Mouse (Mus musculus): ENCODE measurements around the gene Dgkb.
A peak's percentile ranks its signal among the peaks of the same experiment; 100 is the strongest.

Gene Dgkb

GRCm38 (mm10) chr12:38374159-38374558 is 556.6 kb downstream of the Dgkb start:
- DNase-seq (ENCODE audit: low spot score), result no peak

GRCm38 (mm10) chr12:38385942-38386341 is 568.4 kb downstream of the Dgkb start:
- no peak for DNase-seq (ENCODE audit: low spot score)

- no peak for DNase-seq (ENCODE audit: low spot score)
Observed at GRCm38 (mm10) chr12:38386991-38387390, 569.5 kb downstream of the Dgkb start.

- DNase-seq (ENCODE audit: low spot score), result no peak
Observed at GRCm38 (mm10) chr12:38387654-38388053, 570.1 kb downstream of the Dgkb start.

GRCm38 (mm10) chr12:38388243-38388642 is 570.7 kb downstream of the Dgkb start:
- no peak for DNase-seq (ENCODE audit: low spot score)

- DNase-seq (ENCODE audit: low spot score), result no peak
Observed at GRCm38 (mm10) chr12:38397754-38398312, 580.3 kb downstream of the Dgkb start.

- no peak for DNase-seq (ENCODE audit: low spot score)
Observed at GRCm38 (mm10) chr12:38400089-38400488, 582.6 kb downstream of the Dgkb start.

- DNase-seq (ENCODE audit: low spot score), result no peak
Observed at GRCm38 (mm10) chr12:38435364-38436130, 618.0 kb downstream of the Dgkb start.

- DNase-seq (ENCODE audit: low spot score), result no peak
Observed at GRCm38 (mm10) chr12:38436131-38436436, 618.6 kb downstream of the Dgkb start.

- no peak for DNase-seq (ENCODE audit: low spot score)
Observed at GRCm38 (mm10) chr12:38450323-38451087, 633.0 kb downstream of the Dgkb start.

- DNase-seq (ENCODE audit: low spot score), result no peak
Observed at GRCm38 (mm10) chr12:38451677-38452076, 634.2 kb downstream of the Dgkb start.

GRCm38 (mm10) chr12:38468191-38468590 is 650.7 kb downstream of the Dgkb start:
- no peak for DNase-seq (ENCODE audit: low spot score)

- DNase-seq (ENCODE audit: low spot score), result no peak
Observed at GRCm38 (mm10) chr12:38468605-38469004, 651.1 kb downstream of the Dgkb start.

GRCm38 (mm10) chr12:38497229-38497628 is 679.7 kb downstream of the Dgkb start:
- no peak for DNase-seq (ENCODE audit: low spot score)

GRCm38 (mm10) chr12:38500931-38501330 is 683.4 kb downstream of the Dgkb start:
- no peak for DNase-seq (ENCODE audit: low spot score)

- DNase-seq (ENCODE audit: low spot score), result no peak
Observed at GRCm38 (mm10) chr12:38508195-38508594, 690.7 kb downstream of the Dgkb start.

GRCm38 (mm10) chr12:38545431-38545830 is 727.9 kb downstream of the Dgkb start:
- no peak for DNase-seq (ENCODE audit: low spot score)

- DNase-seq (ENCODE audit: low spot score), result no peak
Observed at GRCm38 (mm10) chr12:38577141-38577540, 759.6 kb downstream of the Dgkb start.

GRCm38 (mm10) chr12:38579191-38579817 is 761.8 kb downstream of the Dgkb start:
- no peak for DNase-seq (ENCODE audit: low spot score)

- DNase-seq (ENCODE audit: low spot score), result no peak
Observed at GRCm38 (mm10) chr12:38586368-38586865, 768.9 kb downstream of the Dgkb start.

- no peak for DNase-seq (ENCODE audit: low spot score)
Observed at GRCm38 (mm10) chr12:38589951-38590350, 772.4 kb downstream of the Dgkb start.

- no peak for DNase-seq (ENCODE audit: low spot score)
Observed at GRCm38 (mm10) chr12:38593653-38594052, 776.1 kb downstream of the Dgkb start.

- DNase-seq (ENCODE audit: low spot score), result peak; percentile 17
Observed at GRCm38 (mm10) chr12:38594055-38594454, 776.5 kb downstream of the Dgkb start.
